Mouse (Mus musculus) c-Kit-positive CD71-negative TER-119-negative erythroid progenitor cells, embryonic 14.5 days (primary cell): ENCODE results near the gene Catip.

Experiments used
- DNase-seq: peaks from one replicate; pipeline ENCODE4 v3.0.0-alpha.2; 2013; ENCODE audit warnings: low read depth

Catip gene

GRCm38 (mm10) chr1:74400531-74400930, 38.6 kb downstream of the Catip start:
- DNase-seq: no peak

- DNase-seq: no peak
These were observed 39.3 kb downstream of the Catip start for GRCm38 (mm10) chr1:74401015-74401702.

DNA sequence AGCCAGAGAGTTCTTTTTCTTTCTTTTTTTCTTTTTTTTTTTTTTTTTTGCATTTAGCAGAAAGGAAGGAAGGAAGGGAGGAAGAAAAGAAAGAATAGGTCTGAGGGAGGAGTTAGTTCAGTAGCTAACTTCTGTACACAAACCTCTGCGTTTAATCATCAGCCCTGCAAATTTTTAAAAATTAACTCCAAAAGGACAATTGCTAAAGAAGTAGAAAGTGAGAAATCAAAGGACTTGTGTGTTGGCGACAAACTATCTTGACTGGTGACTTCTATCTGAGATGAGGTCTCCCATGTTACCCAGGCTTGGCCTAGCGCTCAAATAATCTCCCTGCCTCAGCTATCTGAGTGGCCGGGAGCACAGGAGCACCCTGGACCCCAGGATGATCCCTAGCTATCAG, 42.3 kb downstream of the Catip start:
- DNase-seq: no peak

- DNase-seq: no peak
These were observed 46.9 kb downstream of the Catip start, which contains the start of gene Vil1 for GRCm38 (mm10) chr1:74408589-74409504. Vil1 (plus strand) TSS chr1:74409376.

- DNase-seq: no peak
These were observed 49.9 kb downstream of the Catip start for GRCm38 (mm10) chr1:74411753-74412325.

GRCm38 (mm10) chr1:74412711-74413110, 50.8 kb downstream of the Catip start:
- DNase-seq: no peak

DNA sequence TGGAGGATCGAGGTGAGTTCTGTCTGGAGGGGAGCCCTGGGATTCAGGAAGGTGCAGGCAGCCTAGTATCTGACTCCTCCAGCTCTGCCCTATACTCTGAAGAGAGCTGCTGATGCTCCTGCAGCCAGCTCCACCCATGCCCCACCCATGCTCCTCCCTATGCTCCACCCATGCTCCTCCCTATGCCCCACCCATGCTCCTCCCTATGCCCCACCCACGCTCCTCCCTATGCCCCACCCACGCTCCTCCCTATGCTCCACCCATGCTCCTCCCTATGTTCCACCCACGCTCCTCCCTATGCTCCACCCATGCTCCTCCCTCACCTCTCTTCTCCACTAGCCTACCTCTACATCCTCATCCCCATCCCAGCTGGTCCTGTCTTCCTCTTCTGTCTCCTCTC, 53.2 kb downstream of the Catip start:
- DNase-seq: no peak
